Mouse (Mus musculus): ENCODE measurements at regions not wholly inside any gene's neighbourhood (a gene's known extent, or its start where the extent isn't known, plus 50 kb on each side); places are given as distances from the start of the nearest gene placed in this dataset.
"Not testable (repeated sequence)": the region's sequence is repeated elsewhere in the genome, so short reads cannot be mapped to it uniquely, and the experiment has no call there.

DNA sequence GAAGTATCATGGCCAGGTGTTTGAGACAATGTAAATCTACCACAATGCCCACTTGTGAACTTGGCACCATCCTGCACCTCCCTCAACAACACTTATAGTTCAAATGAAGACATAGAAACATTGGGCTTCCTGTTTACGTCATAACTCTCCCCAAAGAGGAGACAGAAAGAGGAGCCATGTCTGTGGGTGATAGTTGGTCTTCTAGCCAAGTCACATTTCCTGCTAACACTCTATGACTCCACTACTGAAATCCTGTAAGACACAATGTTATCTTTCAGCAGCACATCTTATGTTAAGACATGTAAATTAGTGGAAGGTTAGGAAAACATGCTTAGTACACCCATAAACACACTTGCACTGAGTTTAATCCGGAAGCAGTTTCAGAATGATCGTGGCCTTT is 451.4 kb downstream of the Dad1 start:
- DNase-seq (ENCODE audit: low read depth) = no peak

DNA sequence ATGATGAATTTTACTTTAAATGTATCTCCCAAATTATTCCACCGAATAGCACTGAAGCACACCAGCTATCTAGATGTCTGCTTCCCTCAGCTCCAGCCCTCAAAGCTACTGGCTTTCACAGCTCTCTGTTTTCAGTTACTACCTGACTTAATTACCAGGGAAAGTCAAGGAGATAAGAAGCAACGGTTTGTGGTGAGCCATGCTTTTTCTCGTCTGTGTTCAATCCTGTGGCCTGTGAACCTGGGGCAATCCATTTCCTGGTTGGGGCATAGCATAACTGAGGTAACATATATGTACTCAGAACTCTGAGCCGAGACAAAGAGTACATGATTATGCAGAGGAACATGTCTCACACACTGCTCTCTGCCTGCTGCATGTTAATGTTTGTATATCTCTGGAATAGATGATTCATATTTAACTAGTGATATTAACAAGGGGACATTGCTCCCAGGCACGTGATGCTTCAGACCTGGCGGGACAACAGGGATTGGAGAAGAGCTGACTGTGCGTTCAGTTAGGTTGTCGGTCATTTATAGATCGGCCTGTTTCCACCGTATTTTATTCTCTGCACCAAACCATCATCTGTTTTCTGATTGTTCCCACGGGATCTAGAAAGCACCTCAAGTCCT is 453.3 kb downstream of the Dad1 start:
- DNase-seq (ENCODE audit: low read depth) = no peak

DNA sequence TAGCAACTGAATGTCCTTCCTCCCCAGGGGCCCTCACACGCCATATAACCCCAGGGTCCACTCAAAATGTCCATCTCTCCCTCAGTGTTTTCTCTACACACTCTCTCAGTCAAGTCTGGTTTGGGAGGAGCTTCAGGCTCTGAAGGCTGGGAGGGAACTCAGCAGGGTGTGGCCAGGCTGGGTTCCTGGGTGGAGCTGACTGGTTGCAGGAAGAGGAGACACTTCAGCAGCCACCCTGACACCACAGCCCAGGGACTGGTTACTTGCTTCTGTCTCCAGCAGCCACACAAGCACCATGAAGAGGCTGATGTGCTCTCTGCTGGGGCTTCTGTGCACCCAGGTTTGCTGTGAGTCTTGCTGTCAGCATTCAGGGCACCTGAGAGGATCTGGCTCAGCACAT is 458.7 kb downstream of the Dad1 start:
- DNase-seq (ENCODE audit: low read depth) = not testable (repeated sequence)

DNA sequence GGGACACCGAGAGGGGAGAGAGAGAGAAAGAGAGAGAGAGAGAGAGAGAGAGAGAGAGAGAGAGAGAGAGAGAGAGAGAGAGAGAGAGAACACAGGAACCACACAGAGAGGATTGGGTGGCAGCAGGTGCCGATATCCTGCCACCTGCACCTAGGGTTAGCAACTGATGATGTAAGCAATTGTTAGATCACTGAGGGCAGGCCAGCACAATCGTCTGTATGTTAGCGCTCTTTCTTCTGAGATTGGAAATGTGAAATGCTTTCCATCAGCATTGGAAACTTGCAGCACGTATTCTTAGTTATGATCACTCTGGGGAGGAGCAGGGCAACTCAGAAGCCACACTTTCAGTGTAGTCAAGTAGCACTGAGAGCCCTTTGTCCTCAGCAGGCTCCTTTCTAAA is 459.4 kb downstream of the Dad1 start:
- DNase-seq (ENCODE audit: low read depth) = no peak

DNA sequence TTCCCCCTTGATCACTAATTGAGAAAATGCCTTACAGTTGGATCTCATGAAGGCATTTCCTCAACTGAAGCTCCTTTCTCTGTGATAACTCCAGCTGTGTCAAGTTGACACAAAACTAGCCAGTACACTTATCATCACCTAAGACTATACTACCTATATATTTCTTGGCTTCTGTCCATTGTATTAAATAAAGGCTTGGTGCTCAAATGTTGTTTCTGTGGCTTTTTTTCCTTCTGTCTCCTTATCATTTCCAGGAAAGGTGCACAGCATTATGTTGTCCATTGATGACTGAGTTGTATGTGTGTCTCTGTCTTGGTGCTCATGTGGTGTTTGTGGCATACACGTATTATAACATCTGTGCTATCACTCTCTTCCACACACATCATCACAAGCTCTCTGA is 461.5 kb downstream of the Dad1 start:
- DNase-seq (ENCODE audit: low read depth) = not testable (repeated sequence)

DNA sequence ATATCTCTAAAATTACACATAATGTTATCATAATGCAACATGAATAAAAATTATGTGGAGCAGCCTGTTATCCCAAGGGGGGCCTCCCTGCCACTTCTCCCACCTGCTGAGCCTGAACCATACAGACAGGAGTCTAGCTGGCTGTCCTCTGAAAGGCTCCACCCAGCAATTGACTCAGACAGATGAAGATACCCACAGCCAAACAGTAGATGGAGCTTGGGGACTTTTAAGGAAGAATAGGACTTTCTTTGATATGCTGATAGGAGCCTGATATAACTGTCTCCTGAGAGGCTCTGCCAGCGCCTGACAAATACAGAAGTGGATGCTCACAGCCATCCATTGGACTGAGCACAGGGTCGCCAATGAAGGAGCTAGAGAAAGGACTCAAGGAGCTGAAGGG is 468.4 kb downstream of the Dad1 start:
- DNase-seq (ENCODE audit: low read depth) = not testable (repeated sequence)

DNA sequence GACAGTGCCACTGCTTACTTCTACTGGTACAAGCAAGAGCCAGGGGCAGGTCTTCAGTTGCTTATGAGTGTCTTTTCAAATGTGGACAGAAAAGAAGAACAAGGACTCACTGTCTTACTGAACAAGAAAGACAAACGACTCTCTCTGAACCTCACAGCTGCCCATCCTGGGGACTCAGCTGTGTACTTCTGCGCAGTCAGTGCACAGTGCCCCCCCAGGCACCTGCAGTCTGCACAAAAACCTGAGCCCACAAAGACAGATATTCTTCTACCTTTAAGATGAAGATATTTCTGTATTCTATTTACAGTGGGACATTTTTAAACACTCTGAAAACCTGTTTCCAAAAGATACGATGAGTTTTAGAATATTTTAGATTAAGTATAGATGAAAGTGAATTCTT is 476.5 kb downstream of the Dad1 start:
- DNase-seq (ENCODE audit: low read depth) = no peak

DNA sequence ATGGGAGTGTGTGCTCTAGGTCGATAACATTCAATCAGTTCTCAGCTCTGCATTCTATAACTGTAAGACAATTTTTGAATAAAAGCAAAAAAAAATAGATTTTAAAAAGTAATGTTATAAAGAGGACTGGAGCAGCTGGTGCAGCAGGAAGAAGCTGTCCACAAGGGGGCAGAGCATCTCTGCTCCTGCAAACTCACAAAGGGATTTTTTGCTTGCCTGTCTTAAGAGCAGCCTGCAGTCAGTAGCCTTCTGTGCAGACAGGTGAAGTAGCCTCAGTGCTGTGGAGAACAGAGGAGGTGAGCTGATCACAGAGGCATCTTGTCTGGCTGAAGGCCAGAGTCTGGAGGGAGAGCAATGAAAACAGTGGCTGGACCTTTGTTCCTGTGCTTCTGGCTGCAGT is 477.2 kb downstream of the Dad1 start:
- DNase-seq (ENCODE audit: low read depth) = not testable (repeated sequence)

DNA sequence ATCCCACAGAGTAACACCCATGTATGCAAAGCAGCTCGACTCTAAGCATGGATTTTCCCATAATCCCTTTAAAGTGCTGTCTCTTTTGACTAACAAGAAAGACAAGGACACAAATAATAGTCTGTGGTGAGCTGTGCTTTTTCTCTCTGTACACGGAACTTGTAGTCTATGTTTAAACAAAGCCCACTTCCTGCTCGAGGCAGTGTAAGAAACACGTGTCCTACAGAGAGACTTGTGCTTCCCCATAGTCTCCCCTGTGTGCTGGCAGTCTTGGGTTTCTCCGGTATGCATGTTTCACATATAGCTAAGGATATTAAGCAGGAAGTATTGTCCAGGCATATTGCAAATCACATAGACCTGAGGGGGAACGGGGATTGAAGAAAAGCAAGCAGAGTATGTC is 487.4 kb downstream of the Dad1 start:
- DNase-seq (ENCODE audit: low read depth) = not testable (repeated sequence)

DNA sequence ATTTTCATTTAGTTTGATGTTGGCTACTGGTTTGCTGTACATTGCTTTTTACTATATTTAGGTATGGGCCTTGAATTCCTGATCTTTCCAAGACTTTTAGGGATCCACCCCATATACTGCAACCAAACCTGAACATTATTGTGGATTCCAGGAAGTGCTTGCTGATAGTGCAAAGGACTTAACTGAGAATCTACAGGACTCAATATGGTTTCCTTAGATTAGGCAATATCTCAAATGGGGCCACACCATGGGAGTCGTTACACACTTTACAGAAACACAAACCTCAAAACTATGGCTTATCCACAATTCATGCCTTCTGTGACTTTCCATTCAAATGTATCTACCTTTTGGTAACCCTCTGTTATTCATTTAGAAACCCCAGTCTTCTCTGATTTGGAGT is 488.0 kb downstream of the Dad1 start:
- not testable (repeated sequence) for DNase-seq (ENCODE audit: low read depth)

DNA sequence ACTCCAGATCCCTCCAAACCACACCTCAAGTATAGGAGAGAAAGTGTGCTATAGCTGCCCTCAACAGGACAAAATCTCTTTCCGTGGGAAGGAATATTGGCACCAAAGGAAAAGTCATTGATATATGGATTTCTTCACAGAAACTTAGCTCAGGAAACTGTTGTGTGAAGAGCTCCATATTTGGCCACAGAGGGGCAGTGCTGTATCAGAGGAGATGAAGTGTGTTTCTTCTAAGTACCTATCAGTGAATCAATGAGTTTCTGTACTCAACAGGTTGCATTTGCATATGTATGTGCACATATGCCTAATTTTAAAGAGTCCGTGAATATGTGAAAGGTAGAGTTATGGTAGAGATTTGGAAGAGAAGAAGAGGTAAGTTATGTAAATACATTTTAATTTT is 493.3 kb downstream of the Dad1 start:
- not testable (repeated sequence) for DNase-seq (ENCODE audit: low read depth)

DNA sequence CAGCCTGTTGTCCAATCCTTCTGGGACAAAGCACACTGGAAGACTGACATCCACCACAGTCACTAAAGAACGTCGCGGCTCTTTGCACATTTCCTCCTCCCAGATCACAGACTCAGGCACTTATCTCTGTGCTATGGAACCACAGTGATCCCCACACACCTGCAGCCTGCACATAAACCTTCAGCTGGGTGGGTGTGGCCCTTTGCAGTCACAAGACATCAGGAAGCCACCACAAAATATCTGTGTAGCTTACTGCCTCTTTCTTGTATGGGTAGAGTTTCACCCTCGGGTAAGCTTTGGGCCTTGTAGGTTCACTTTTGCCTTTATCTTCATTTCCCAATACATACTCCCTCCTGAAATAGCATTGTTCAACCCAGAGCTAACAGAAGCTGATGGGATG is 496.1 kb downstream of the Dad1 start:
- DNase-seq (ENCODE audit: low read depth) = not testable (repeated sequence)

DNA sequence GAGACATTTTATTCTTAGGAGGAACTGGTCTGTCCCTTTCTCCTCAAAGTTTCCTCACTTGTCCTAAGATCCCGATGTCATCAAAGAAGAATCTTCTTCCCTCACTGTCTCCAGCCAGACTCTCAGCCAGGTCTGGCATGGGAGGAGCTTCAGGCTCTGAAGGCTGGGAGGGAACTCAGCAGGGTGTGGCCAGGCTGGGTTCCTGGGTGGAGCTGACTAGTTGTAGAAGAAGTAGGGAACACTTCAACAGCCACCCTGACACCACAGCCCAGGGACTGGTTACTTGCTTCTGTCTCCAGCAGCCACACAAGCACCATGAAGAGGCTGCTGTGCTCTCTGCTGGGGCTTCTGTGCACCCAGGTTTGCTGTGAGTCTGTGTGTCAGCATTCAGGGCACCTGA is 496.8 kb downstream of the Dad1 start:
- DNase-seq (ENCODE audit: low read depth) = not testable (repeated sequence)

DNA sequence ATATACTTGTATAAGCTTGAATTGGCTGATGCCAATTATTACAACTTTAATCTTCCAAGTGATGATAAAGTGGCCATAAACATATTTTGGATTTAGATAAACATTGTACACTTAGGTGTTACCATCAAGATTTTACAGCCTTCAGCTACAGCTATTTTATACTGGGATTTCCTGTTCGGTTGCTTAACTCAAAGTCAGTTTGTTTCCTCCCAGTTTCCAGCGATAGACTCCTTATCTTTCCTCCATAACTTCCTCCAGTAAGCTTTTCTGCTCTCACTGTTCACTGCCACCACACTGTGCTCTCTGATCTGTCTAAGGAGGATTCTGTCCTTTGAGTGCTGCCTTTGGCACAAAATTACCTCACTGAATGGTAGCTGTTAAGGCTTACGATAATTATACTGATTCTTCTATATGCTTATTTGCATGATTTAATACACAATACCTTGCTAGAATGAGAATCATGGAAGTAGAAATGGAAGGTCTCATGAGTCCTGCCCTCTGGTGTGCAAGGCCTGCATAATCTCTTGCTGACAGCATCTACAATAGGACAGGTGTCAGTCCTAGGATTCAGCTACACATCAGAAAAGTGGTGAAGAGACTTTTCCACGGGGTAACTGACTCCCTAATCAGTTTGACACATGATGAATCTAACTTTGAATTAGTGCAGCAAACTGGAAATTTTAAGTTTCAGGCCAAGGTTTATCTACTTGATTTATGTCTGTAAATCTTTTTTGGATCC is 503.0 kb downstream of the Dad1 start:
- no peak for DNase-seq (ENCODE audit: low read depth)

DNA sequence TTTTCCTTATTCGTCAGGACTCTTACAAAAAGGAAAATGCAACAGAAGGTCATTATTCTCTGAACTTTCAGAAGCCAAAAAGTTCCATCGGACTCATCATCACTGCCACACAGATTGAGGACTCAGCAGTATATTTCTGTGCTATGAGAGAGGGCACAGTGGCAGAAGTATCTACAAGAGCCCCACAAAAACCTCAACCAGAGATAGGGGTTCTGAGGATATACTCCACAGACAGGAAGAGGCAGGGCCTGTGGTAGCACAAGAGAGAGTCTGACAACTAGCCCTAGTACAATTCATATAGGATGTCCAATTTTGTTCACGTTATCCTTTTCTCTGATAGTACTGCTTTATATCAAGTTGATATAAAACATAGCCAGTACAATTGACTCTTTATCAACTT is 510.4 kb downstream of the Dad1 start:
- DNase-seq (ENCODE audit: low read depth) = not testable (repeated sequence)

DNA sequence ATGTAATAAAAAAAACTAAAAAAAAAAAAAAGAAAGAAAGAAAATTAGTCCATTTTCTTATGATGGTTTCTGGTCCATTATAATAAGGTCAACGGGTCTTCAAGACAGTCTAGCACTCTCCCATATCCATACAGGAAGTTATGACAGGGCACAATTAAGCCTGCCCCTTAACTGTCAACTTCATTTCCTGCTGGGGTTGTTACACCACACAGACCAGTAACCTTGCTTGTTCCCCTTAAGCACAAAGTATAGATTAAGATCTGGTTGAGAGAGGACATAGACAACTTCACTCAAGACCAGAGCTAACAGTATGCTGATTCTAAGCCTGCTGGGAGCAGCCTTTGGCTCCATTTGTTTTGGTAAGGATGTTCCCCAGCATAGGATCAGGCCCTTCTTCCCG is 511.0 kb downstream of the Dad1 start:
- DNase-seq (ENCODE audit: low read depth) = not testable (repeated sequence)

DNA sequence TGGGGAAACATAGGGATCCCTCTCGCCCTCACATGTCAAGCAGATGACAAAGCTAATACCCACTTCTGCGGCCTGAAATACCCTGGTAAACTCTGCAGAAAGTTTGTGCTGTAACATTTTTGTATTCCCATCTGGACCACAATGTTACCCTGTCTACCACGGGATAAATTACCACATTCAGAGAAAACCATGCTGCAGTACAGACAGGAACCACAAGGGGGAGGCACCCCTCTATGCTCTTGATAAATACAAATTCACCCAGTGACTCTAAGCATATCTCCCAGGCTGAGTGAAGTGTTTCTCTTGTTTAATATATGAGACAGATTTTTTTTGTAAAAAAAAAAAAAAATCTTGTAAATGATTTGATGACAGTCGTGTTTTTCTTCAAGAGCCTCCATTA is 512.7 kb downstream of the Dad1 start:
- not testable (repeated sequence) for DNase-seq (ENCODE audit: low read depth)

DNA sequence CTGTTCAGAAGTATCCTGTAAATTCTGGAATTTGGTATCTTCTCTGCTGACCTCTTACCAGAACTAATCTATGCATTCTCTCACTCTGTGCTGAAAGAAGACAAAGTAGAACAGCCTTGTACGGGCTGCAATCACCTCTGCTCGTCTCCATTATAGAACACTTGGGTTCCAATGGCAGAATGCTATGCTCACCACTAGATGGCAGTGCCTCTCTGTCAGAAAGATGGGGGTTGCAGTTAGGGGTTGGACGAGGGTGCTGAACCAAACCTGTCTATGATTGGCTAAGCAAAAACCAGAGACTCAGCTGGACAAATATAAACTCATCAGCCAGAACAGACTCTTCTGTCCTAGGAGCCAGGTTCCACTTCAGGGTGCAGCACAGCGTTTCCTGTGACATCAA is 515.9 kb downstream of the Dad1 start:
- DNase-seq (ENCODE audit: low read depth) = not testable (repeated sequence)

DNA sequence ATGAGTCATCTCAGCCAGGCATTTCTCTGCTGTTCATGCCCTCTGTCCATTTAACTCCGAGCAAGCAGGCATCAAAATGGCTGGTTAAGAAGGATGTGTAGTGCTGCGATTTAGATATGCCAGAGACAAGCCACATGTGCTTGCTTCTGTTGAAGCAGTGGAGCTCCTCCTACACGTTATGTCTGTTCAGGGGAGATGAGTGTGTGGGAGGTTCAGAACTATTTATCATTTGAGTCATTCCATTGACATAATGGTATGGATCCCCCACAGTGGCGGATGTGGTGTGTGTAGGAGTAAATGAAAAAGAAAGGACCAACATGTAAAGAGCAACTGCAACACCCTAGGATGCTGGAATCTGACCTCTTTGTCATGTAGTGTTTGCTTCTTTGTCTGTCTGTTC is 517.6 kb downstream of the Dad1 start:
- not testable (repeated sequence) for DNase-seq (ENCODE audit: low read depth)

DNA sequence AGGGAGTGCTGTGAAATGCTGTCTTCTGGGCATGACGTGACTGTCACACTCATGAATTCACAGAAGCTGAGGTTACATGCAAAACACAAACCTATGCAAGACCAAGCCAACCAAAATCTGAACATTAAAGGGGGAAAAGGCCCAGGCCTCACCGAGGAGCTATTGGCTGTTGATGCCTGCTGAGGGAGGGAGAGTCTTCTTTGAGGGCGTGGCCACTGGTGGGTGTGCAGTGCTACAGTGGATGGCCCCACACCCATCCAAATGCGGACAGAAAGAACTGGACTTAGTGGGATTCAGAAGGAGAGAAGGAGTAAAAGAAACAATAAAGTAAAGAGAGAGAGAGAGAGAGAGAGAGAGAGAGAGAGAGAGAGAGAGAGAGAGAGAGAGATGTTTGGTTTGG is 522.3 kb downstream of the Dad1 start:
- not testable (repeated sequence) for DNase-seq (ENCODE audit: low read depth)

DNA sequence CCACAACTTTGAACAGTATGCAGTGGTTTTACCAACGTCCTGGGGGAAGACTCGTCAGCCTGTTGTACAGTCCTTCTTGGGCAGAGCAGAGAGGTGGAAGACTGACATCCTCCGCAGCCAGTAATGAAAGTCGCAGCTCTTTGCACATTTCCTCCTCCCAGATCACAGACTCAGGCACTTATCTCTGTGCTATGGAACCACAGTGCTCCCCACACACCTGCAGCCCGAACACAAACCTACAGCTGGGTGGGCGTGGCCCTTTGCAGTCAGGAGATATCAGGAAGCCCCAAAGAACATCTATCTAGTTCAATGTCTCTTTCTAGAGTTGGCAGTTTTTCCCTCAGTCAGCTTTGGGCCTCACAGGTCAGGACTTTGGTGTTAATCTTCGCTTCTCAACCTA is 524.0 kb downstream of the Dad1 start:
- DNase-seq (ENCODE audit: low read depth) = not testable (repeated sequence)

DNA sequence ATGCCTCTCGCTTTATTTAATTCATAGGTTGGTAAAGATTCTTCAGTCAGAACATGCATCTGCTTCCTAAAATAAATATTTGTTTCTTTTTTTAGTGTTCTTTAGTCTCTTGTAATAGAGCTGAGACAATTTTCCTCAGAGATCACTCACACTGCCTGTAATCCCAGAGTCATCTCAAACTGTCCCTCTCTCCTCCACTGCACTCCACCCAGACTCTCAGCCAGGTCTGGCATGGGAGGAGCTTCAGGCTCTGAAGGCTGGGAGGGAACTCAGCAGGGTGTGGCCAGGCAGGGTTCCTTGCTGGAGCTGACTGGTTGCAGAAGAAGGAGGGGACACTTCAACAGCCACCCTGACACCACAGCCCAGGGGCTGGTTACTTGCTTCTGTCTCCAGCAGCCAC is 524.8 kb downstream of the Dad1 start:
- DNase-seq (ENCODE audit: low read depth) = not testable (repeated sequence)

DNA sequence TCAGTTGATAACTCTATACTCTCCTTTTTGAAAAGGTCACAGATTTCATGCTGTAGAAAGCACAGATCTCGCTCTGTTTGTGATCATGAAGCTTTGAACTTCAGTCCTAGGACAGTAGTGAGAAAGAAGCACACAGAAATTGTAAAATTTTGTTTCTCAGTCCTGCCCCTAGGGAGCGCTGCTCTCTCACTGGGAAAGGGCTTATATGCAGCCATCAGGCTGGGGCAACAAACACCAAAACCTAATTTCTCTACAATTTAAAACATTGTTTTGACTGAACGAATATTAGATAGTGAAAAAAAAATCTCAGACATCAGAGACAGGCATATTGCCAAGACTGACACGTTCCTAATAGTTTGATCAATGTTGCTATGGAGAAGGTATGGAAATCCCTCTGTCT is 527.0 kb downstream of the Dad1 start:
- not testable (repeated sequence) for DNase-seq (ENCODE audit: low read depth)

DNA sequence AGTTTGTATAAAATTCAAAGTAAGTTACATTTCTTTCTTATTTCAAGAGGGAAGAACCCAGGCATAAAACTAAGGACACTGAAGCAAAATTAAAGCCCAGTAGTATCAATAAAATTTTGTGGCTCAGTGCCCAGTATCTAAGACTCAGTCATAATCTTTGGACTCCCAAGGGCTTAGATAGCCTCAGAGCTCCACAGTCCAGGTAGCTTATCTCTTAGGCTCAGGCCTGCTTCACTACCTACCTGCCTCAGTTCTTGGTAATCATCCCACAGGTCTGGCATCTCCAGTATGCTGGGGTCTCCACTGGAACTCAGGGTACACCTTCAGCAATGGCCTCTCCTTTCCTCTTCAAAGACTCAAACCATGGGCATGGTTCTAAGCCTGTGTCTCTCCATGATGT is 530.3 kb downstream of the Dad1 start:
- DNase-seq (ENCODE audit: low read depth) = not testable (repeated sequence)

Data from fibroblast of lung, adult 2 months (primary cell).